Mouse (Mus musculus) thymus, postnatal 14 days (tissue): ENCODE data around the gene Cd37.

Source experiments
- DNase-seq: peaks from one replicate; pipeline ENCODE4 v3.0.0; 2021

Cd37 gene

DNA sequence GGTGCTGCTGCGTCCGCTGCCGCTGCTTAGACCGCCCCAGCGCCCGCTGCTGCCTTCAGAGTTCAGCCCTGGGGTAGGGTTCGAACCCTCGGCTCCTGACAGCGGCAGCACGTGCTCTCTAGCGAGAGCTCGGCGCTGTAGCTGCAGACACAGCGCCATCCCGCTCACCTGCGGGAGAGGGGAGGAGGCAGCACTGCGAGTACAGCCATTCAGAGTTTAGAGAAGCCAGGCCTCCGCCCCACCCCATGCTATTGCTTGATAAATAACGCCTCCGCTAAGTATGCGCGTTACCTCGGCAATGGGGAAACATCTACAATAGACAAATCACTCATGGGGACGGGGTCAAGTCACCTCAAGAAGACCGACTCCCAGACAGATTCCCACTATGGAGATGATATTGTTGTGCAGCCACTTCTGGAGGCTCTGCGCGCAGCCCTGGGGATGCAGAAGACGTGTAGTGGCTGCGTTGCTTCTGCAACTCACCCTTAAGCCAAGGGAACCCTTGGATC is 4.5 kb downstream of the Cd37 start:
- DNase-seq: no peak

DNA sequence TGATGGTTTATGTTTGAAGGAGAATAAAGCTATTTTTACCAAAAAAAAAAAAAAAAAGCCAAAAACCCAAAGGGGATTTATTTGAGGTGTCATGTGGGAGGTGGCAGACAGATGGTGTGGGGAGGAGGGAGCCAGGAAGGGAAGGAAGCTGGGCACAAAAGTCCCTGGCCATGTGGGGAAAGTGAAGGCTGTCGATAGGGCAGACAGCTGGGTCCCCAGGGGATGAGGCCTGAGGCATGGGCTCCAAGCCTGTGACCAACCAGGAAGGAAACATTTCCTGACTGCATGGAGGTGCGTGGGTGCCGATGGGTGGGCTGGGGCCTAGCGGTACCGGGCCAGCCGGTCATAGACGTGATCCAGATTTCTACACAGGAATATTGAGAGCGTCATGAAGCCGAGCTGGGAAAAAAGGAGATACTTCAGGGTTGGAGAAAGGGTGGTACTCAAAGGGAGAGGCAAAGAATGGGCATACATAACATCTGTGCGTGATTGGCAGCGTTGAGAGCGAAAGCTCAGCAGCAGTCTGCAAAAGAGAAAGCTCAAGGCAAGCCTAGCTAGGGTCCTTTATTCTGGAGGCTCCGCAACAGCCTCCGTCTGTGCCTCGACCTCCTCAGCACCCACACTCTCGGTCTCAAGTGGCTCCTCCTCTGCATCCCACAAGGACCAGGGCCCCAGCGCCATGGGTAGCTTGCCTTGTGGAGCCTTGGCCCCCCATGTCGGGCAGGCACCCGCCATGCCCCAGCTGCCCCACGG is 5.2 kb downstream of the Cd37 start:
- no peak for DNase-seq

- DNase-seq: no peak
Observed at GRCm38 (mm10) chr7:45232716-45233465, 6.0 kb downstream of the Cd37 start.

- no peak for DNase-seq
Observed at GRCm38 (mm10) chr7:45231941-45232340, 7.0 kb downstream of the Cd37 start.

DNA sequence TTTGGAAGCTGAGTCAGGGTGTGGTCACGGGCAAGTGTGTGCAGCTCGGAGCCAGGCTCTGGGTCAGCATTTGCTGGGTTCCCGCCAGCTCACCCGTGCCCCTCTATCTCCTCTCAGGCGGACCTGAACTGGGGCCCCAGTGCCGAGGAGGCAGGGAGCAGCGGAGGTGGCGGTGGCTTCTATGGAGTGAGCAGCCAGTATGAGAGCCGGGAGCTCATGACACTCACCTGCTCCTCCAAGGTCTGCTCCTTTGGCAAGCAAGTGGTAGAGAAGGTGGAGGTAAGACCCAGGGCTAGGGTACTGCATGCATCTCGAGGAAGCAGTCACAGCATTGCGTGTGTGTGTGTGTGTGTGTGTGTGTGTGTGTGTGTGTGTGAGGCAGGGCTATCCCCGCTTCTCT is 7.7 kb downstream of the Cd37 start:
- no peak for DNase-seq

GRCm38 (mm10) chr7:45229459-45230203 is 9.3 kb downstream of the Cd37 start:
- no peak for DNase-seq

DNA sequence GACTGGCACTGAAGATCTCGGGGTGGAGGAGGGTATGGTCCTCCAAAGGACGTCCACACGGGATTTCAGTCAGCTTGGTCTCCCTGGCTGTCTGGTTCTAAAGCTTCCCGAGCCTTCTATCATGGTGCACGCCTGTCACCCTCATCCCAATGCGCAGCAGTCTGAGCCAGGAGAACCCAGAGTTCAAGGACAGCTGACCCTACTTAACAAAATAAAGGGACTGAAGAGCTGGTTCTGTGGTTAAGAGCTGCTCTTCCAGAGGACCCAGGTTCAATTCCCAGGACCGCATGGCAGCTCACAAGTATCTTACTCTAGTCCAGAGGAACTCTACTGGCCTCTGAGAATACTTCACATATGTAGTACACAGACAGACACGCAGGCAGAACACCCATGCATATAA is 9.9 kb downstream of the Cd37 start:
- no peak for DNase-seq

DNA sequence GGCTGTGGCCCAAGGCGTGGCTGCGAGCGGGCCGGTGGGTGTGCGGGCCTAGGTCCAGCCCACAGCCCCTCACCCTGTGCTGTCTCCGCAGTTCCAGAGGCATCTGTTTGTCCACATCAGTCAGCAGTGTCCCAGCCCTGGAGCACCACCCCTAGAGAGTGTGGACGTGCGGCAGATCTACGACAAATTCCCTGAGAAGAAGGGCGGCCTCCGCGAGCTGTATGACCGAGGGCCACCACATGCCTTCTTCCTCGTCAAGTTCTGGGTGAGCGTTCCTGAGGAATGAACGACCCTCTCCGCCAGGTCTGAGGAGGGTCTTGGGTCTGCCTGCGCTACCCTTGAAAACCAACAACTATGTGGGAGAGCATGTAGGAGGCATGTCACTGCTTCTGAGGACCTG is 10.4 kb downstream of the Cd37 start:
- DNase-seq: no peak

DNA sequence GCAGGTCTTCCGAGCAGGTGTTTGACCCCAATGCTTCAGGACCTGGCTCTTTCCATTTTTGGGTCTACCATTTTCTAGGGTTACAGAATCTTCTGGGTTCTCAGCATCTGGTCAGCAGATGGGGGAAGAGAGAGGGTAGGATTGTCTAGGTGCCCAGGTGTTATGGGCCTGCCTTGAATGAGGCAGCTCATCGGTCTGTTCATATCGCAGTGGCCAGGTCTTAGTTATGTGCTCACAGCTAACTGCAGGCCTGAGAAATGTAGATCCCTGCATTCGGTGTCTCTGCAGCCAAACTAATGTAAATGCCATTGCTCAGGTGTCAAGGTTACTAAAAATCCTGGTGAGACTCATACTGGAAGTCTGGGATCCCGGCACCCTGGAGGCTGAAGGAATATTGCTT is 12.5 kb downstream of the Cd37 start:
- DNase-seq: no peak

- DNase-seq: no peak
Observed at GRCm38 (mm10) chr7:45224826-45225225, 14.1 kb downstream of the Cd37 start.

GRCm38 (mm10) chr7:45221680-45222079 is 17.2 kb downstream of the Cd37 start:
- no peak for DNase-seq

GRCm38 (mm10) chr7:45216442-45217183 is 22.3 kb downstream of the Cd37 start:
- DNase-seq: no peak

DNA sequence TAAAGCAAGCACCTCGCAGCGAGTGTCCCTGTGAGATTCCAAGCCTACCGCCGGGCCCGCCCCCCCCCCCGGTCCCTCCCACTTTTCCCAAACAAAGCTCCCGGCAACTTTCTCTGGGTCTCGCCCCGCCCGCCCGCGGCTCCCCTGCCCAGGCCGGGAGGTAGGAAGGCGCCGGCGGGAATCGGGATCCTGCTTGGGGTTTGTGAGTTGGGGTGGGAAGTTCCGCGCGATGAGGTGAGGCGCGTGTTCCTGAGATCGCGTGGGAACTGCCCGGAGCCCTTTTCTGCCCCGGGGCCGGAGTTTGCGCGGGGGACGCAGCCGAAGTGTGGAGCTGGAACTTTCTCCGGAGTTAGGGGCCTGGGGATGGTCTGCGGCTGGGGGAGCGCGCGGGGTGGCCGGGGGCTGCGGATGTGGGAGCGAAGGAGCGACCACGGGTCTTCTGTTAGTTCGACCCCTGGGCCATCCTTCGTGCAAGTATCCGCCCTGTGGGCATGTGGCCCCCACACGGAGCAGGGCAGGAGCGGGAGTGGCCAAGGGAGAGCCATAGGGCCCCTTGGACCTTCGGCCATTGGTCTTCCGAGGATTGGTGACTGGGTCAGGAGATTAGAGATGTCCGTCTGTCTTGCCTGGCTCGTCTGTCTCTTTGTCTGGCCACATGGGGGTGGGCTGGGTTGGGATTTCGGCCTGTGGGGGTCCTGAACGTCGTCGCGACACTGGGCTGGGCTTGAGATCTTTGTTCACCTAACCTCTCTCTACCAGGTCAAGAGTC is 23.1 kb downstream of the Cd37 start, which contains the start of gene Tead2:
Gene Tead2 (plus strand): TSS at position 81 of the 769 bp plus-strand sequence.
- DNase-seq: no peak

GRCm38 (mm10) chr7:45213708-45214107 is 25.2 kb downstream of the Cd37 start:
- DNase-seq: no peak

DNA sequence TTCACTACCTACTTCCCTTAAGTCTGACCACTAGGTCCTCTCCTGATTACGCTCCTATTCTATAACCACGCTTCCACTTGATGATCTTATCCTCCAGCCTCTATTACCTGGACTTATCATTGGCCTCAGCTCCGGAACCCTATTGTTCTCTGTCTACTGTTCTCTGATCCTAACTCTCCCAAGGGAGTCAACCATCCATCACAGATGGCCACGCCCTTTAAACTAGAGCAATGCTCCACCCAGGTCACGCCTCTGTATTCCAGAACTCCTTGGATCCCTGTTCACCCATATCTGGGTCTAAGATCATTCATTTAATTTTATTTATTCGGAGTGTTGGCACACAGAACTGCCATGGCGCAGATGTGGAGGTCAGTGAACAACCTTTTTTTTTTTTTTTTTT is 26.6 kb downstream of the Cd37 start:
- DNase-seq: no peak

DNA sequence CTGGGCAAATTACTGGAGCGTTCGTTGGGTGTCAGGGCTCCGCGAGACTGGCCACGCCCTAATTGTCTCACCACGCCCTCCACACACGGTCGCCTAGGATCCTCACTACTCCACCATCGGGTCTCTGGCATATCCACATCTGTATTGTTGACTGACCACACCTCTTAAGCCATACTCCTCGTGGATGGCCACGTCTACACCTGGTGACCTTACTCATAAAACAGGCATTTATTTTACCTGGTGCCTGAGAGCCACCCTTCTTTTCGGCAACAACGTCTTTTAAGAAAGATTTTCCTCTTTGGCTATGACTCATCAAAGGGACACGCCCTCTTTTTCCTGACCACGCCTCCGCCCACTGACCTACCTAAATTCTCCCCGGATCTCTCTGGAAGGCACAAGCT is 27.1 kb downstream of the Cd37 start, which contains the start of gene Dkkl1:
Gene Dkkl1 (minus strand): TSS at position 297 of the 401 bp plus-strand sequence.
- DNase-seq: no peak

DNA sequence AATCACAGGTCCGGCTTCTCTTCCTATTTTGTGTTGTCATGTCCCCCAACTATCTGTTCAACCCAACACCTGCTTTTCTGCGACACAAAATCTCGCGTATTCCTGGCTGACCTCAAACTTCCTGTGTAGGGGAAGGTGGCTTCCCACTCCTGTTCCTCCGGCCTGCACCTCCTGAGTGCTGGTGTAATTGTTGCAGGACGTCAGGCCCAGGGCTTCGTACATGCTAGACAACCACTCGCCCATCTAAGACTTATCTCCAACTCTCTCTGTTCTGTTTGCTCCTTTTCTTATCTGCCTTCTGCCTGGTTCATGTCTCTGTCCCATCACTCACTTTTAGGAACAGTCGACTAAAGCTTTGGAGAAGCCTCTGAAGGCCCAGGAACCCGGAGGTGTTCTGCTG is 27.8 kb downstream of the Cd37 start:
- DNase-seq: no peak

GRCm38 (mm10) chr7:45208260-45208659 is 30.7 kb downstream of the Cd37 start:
- no peak for DNase-seq

DNA sequence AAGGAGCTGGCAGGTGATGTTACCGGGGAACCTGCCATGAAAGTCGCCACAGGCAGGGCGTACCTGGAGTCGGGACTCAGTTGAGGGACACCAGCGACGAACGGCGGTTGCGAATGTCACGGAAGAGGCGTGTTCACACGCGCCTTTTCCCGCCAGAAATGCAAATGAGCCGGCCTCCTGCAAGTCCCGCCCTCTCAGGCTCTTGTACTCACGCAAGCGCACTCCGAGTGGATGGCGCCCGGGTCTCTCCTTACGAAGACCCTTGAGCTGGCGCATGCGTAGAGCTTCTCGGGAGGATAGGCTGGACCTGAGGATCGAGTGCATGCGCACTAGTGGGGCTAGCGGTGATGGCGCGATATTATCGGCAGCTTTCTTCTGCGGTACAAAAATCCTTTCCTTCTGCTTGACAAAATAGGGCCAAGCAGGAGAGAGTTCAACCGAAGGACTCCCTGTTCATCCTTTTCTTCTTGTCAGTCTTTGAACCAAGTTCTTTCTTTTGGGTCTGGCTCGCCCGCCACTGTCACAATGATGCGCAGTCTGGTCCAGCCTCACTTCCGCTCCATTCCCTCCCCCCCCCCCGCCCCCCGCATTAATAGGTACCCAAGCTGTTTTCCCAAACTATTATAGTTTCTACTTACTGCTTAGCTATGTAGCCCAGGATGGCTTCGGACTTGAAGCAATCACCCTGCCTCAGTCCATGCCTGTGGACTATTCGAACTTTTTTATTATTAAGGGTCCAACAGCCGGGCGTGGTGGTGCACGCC is 34.4 kb downstream of the Cd37 start, which contains the start of gene Ccdc155:
Gene Ccdc155 (minus strand): TSS at position 513 of the 764 bp plus-strand sequence.
- peak; percentile 96 for DNase-seq

GRCm38 (mm10) chr7:45202654-45203053 is 36.3 kb downstream of the Cd37 start:
- no peak for DNase-seq

GRCm38 (mm10) chr7:45198961-45199360 is 40.0 kb downstream of the Cd37 start:
- DNase-seq: no peak
